Mouse (Mus musculus): Measurements from ENCODE around the gene Olfr1154.

Olfr1154 gene

GRCm38 (mm10) chr2:87905066-87905465 lies at the start of gene Olfr1154:
TSS of gene Olfr1154 (minus strand) at chr2:87905166.
- DNase-seq: no peak

GRCm38 (mm10) chr2:87953000-87953399 lies 48.0 kb upstream of the Olfr1154 start, which contains the start of gene Olfr1156:
TSS of gene Olfr1156 (minus strand) at chr2:87953100.
- no peak for DNase-seq

- no peak for DNase-seq
These were observed 40.1 kb upstream of the Olfr1154 start, which contains the start of gene Olfr1155 for GRCm38 (mm10) chr2:87945037-87945436. TSS of gene Olfr1155 (minus strand) at chr2:87945137.

GRCm38 (mm10) chr2:87894662-87895061 lies 10.3 kb downstream of the Olfr1154 start, which contains the start of gene Olfr1153:
TSS of gene Olfr1153 (plus strand) at chr2:87894962.
- no peak for DNase-seq

- DNase-seq: no peak
These were observed 38.8 kb downstream of the Olfr1154 start, which contains the start of gene Olfr1152 for GRCm38 (mm10) chr2:87866192-87866591. TSS of gene Olfr1152 (plus strand) at chr2:87866492.

GRCm38 (mm10) chr2:87855562-87855961 lies 49.4 kb downstream of the Olfr1154 start, which contains the start of gene Olfr1151:
TSS of gene Olfr1151 (plus strand) at chr2:87855862.
- DNase-seq: no peak

All from embryo, embryonic 11 days (tissue).